Mouse (Mus musculus) T-cell, adult 66 days (primary cell): ENCODE data around the gene Tma7. TPM values are rescaled to one million over a fixed set of nuclear protein-coding genes. Genes with fewer than 3 reads are reported as not detected.

Experiments
- total RNA-seq, 2 experiments: library from RNA; stranded (reverse); gene quantifications; 3 replicates in 1 of 2; 4 replicates in 1 of 2; pipeline ENCODE4 v1.2.4; 2023

Gene Tma7
- total RNA-seq: 100 to 1,000 TPM; 310 to 372 TPM

GRCm38 (mm10) chr9:109082124-109082800 lies at the start of gene Tma7, which contains the start of gene Ccdc51:
TSS of gene Tma7 (minus strand) at chr9:109082587.
TSS of gene Ccdc51 (plus strand) at chr9:109082493.

GRCm38 (mm10) chr9:109095137-109095982 lies 13.0 kb upstream of the Tma7 start, which contains the start of gene Plxnb1:
TSS of gene Plxnb1 (plus strand) at chr9:109095389.

GRCm38 (mm10) chr9:109073661-109074573 lies 8.5 kb downstream of the Tma7 start, which contains the start of gene Atrip:
TSS of gene Atrip (minus strand) at chr9:109074124.

GRCm38 (mm10) chr9:109059136-109059903 lies 23.1 kb downstream of the Tma7 start, which contains the start of gene Trex1:
TSS of gene Trex1 (minus strand) at chr9:109059734.

GRCm38 (mm10) chr9:109038086-109038895 lies 44.1 kb downstream of the Tma7 start, which contains the start of gene Shisa5:
TSS of gene Shisa5 (plus strand) at chr9:109038565.

Other genes starting within 250 kb of the Tma7 start
- 10 to 100 TPM; 20.2 to 20.6 TPM for gene Slc26a6, start 229.3 kb downstream of the Tma7 start, total RNA-seq
- gene Tmem89, start 168.0 kb downstream of the Tma7 start, total RNA-seq: 1 to 10 TPM; 1.7 to 2.2 TPM
- gene Uqcrc1, start 146.0 kb downstream of the Tma7 start, total RNA-seq: 100 to 1,000 TPM; 179 to 187 TPM
- gene Col7a1, start 129.0 kb downstream of the Tma7 start, total RNA-seq: 1 to 10 TPM; 3.8 to 5.5 TPM
- gene Ucn2, start 96.6 kb downstream of the Tma7 start, total RNA-seq: not detected
- 10 to 100 TPM; 14.0 to 15.2 TPM for gene Pfkfb4, start 90.8 kb downstream of the Tma7 start, total RNA-seq
- gene Shisa5, start 44.0 kb downstream of the Tma7 start, total RNA-seq: 1,000 to 10,000 TPM; 2,642 to 2,894 TPM
- gene Trex1, start 22.9 kb downstream of the Tma7 start, total RNA-seq: 10 to 100 TPM; 15.0 to 18.6 TPM
- 10 to 100 TPM; 37.6 to 38.0 TPM for gene Atrip, start 8.5 kb downstream of the Tma7 start, total RNA-seq
- 10 to 100 TPM in 1 of 2 experiments, 1 to 10 TPM in 1; 8.0 to 12.0 TPM for gene Ccdc51, start 94 bp downstream of the Tma7 start, total RNA-seq
- gene Plxnb1, start 12.8 kb upstream of the Tma7 start, total RNA-seq: 1 to 10 TPM; 2.6 to 4.7 TPM
- gene Fbxw21, start 79.5 kb upstream of the Tma7 start, total RNA-seq: not detected
- not detected for gene Fbxw13, start 113.4 kb upstream of the Tma7 start, total RNA-seq
- gene Fbxw20, start 152.2 kb upstream of the Tma7 start, total RNA-seq: not detected
- not detected for gene Fbxw14, start 205.1 kb upstream of the Tma7 start, total RNA-seq